Mouse (Mus musculus) heart, embryonic 11.5 days (tissue): ENCODE measurements around the gene Zmpste24. TPM values are rescaled to one million over a fixed set of nuclear protein-coding genes. Genes with fewer than 3 reads are reported as not detected.
A peak's percentile ranks its signal among the peaks of the same experiment; 100 is the strongest.

ENCODE experiments used
- ATAC-seq: fragments of 200-750 bp; cut with Nextera tagmentation; replicated peaks from 2 replicates; pipeline ENCODE4 v1.8.0; 2017; ENCODE audit warnings: moderate library complexity; ENCODE audit not compliant: insufficient number of reproducible peaks, low FRiP score, low TSS enrichment
- H3K27ac ChIP-seq: fragments of 300-500 bp; sonication (generic); 2 replicates; pipeline ENCODE4 v1.5.1; 2014; ENCODE audit warnings: mild to moderate bottlenecking, low read depth, low read length
- H3K27me3 ChIP-seq: fragments of 300-500 bp; sonication (generic); 2 replicates; pipeline ENCODE4 v1.6.1; 2014; ENCODE audit warnings: mild to moderate bottlenecking, low read length, mixed read lengths; ENCODE audit not compliant: control insufficient read depth, insufficient read depth
- H3K36me3 ChIP-seq: fragments of 300-500 bp; sonication (generic); 2 replicates; pipeline ENCODE4 v1.6.1; 2014; ENCODE audit warnings: mild to moderate bottlenecking, low read length, moderate library complexity, mixed read lengths; ENCODE audit not compliant: control insufficient read depth, insufficient read depth
- H3K4me1 ChIP-seq: fragments of 300-500 bp; sonication (generic); 2 replicates; pipeline ENCODE4 v1.6.1; 2014; ENCODE audit warnings: low read length; ENCODE audit not compliant: control insufficient read depth, insufficient read depth
- H3K4me2 ChIP-seq: fragments of 300-500 bp; sonication (generic); 2 replicates; pipeline ENCODE4 v1.6.1; 2014; ENCODE audit warnings: mild to moderate bottlenecking, moderate library complexity
- H3K4me3 ChIP-seq: fragments of 300-500 bp; sonication (generic); 2 replicates; pipeline ENCODE4 v1.5.1; 2014; ENCODE audit warnings: low read depth, low read length
- H3K9ac ChIP-seq: fragments of 300-500 bp; sonication (generic); 2 replicates; pipeline ENCODE4 v1.6.1; 2014; ENCODE audit warnings: mild to moderate bottlenecking, low read depth, low read length, moderate library complexity
- H3K9me3 ChIP-seq: fragments of 300-500 bp; sonication (generic); replicated peaks from 2 replicates; pipeline ENCODE4 v1.6.1; 2016; ENCODE audit warnings: low read length; ENCODE audit not compliant: control insufficient read depth
- WGBS: fragments of 180-500 bp; shearing (Covaris S2); extraction: QIAGEN DNeasy Blood & Tissue Kit; methylation state at CpG from one replicate; pipeline ENCODE4 v1.1.7; 2014; ENCODE audit not compliant: insufficient replicate concordance; 5-methylcytosine and 5-hydroxymethylcytosine counted together
- polyA plus RNA-seq: library from polyadenylated mRNA; unstranded; fragments of >200 nt; fragmentation: Nextera tagmentation; extraction: Ambion mirVana; gene quantifications from 2 replicates; pipeline ENCODE4 v1.2.1, GENCODE M21; 2014

Zmpste24 gene
- 20.5 and 25.5 TPM in 2 replicates for polyA plus RNA-seq

DNA sequence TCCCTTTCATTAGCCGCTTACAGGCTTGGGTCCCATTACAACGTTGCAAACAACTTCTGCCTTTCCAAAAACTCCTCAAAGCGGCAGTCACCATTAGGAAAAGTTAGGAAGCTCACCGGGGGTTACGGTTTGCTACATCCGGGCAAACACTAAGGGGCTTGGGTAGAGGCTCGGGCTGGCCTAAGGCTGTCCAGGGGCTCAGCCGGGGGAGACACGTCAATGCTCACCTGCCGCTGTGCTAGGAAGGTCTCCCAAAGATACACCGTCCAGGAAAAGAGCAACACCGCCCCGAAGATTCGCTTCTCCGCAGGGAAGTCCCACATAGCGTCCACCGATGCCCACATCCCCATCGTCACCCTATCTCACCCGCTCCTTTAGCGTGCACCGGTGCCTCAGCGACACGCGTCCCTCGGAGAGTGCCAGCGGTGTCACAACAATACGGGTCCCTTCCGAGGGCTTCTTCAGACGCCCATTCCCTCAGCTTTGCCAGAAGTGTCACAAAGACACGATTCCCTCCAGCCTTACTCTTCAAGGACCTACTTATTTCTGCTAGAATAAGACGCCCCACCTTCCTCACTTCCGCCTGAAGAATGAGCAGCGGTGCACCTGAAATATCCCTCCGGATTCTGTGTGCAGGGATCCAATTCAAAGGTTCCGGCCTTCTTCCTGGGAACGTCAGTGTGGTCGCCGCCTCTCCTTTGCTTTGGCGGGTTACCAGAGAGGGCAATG is at the start of gene Zmpste24:
TSS of gene Zmpste24 (minus strand) at position 592 of the 729 bp plus-strand sequence.
- WGBS: 1% methylated on average over 39 of the region's 39 CpGs

GRCm38 (mm10) chr4:121109126-121109525 is 11.1 kb upstream of the Zmpste24 start, which contains the start of gene Tmco2:
TSS of gene Tmco2 (minus strand) at chr4:121109226.
- WGBS: 92% methylated on average over 2 of the region's 2 CpGs
- no peak within 1 kb of the TSS for H3K27ac ChIP-seq
- H3K9me3 ChIP-seq: no peaks in the 10 kb centered on the region
- H3K9ac ChIP-seq: no peak within 1 kb of the TSS
- no peak for ATAC-seq
- H3K27me3 ChIP-seq: no peaks in the 10 kb centered on the region
- H3K4me3 ChIP-seq: no peak within 1 kb of the TSS
- no peaks in the 10 kb centered on the region for H3K4me1 ChIP-seq
- H3K4me2 ChIP-seq: no peak within 1 kb of the TSS
- H3K36me3 ChIP-seq: no peaks in the 10 kb centered on the region

More for the DNA sequence above, at the start of gene Zmpste24:
- Histone ChIP-seq H3K4me1 (peaks cover 4% of the 10 kb centered on the region; the same call in 1 of the 2 replicates), H3K9ac (peak within 1 kb of the TSS; percentile 72), H3K27me3 (no peaks in the 10 kb centered on the region), H3K27ac (peak within 1 kb of the TSS; percentile 47; the same call in 1 of the 2 replicates), H3K4me3 (peak within 1 kb of the TSS; percentile 66), H3K9me3 (no peaks in the 10 kb centered on the region), H3K4me2 (peak within 1 kb of the TSS; percentile 62), H3K36me3 (peaks cover 17% of the 10 kb centered on the region)
- peak; percentile 64 for ATAC-seq

DNA sequence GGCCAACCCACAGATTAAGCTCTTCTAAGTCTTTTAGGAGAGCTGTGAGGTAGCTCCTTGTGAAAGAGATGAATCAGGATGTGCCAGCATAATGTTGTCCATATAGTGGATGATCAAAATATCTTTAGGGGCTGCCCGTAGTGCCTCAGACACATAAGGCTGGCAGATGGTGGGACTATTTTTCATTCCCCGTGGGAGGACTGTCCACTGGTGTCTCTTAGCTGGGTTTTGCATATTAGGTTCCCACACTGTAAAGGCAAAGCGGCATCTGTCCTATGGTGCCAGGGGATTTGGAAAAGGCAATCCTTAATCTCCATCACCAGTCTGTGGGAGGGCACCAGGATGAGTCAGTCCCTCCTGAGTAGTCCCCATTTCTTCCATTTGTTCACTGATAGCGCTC is 5.3 kb upstream of the Zmpste24 start:
- Histone ChIP-seq H3K36me3 (no peaks in the 10 kb centered on the region), H3K4me1 (no peaks in the 10 kb centered on the region; the same call in 1 of the 2 replicates), H3K27ac (no peak overlapping the region), H3K27me3 (no peaks in the 10 kb centered on the region), H3K9ac (no peak overlapping the region), H3K4me2 (no peak overlapping the region), H3K9me3 (no peaks in the 10 kb centered on the region), H3K4me3 (no peak overlapping the region)
- no peak for ATAC-seq
- WGBS: 77% methylated on average over 4 of the region's 4 CpGs

DNA sequence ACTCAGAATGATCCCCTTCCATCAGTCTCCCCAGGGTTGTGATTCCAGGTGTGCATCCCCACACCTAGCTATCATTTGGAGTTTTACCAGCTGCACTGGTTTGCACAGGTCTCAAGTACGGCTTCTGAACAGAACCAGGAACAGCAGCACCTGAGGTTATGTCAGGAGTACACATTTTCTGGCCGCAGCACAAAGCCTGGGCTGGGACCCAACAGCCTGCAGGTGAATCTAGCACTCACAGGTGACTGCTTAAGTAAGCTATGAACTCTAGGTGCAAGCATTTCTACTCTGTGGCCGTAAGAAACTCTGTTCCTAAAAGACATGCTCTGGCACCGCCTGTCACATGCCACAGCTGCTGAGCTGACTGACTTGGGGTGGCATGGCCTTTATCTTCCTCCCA is 7.8 kb downstream of the Zmpste24 start:
- ATAC-seq: no peak
- H3K36me3 ChIP-seq: peaks cover 19% of the 10 kb centered on the region
- H3K4me3 ChIP-seq: no peak overlapping the region
- H3K4me1 ChIP-seq: no peaks in the 10 kb centered on the region
- WGBS: 85% methylated on average over 4 of the region's 4 CpGs
- no peaks in the 10 kb centered on the region for H3K27me3 ChIP-seq
- no peaks in the 10 kb centered on the region for H3K9me3 ChIP-seq
- H3K4me2 ChIP-seq: no peak overlapping the region
- H3K9ac ChIP-seq: no peak overlapping the region
- no peak overlapping the region for H3K27ac ChIP-seq

DNA sequence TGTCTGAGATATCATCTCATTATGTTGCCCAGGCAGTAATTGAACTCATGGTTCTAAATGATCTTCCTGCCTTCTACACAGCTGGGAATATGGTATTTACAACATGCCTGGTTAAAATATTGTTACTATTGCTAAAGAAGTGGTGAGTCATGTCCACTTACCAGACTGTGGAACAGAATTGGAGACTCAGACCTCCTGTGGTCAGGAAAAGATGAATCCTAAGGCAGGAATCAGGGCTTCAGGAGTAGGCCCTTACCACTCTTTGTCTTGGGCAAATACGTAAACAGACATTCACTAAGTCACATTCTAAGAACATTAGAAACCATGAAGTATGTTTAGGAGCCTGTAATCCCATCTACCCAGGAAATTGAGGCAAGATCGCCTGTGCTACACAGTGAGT is 9.3 kb downstream of the Zmpste24 start:
- no peaks in the 10 kb centered on the region for H3K27me3 ChIP-seq
- H3K36me3 ChIP-seq: peaks cover 18% of the 10 kb centered on the region
- H3K4me2 ChIP-seq: no peak overlapping the region
- no peak overlapping the region for H3K9ac ChIP-seq
- no peak for ATAC-seq
- no peaks in the 10 kb centered on the region for H3K4me1 ChIP-seq
- no peaks in the 10 kb centered on the region for H3K9me3 ChIP-seq
- H3K4me3 ChIP-seq: no peak overlapping the region
- WGBS: 89% methylated on average over 2 of the region's 2 CpGs
- H3K27ac ChIP-seq: no peak overlapping the region

DNA sequence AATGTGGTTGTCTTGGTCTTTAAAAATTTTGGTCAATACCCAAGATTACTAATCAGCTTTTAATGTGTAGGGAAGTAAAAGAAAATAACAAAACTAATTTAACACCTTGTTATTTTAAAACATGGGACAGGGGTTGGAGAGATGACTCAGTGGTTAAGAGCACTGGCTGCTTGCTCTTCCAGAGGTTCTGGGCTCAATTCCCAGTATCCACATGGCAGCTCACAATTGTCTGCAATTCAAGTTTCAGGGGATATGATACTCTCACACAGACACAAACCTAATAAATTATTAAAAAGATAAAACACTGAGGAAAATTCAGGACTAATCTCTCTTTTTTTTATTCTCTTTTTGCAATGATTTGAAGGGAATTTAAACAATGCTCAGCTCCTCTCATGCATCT is 13.5 kb downstream of the Zmpste24 start:
- Histone ChIP-seq H3K9ac (no peak overlapping the region), H3K9me3 (no peaks in the 10 kb centered on the region), H3K4me2 (no peak overlapping the region), H3K36me3 (peaks cover 12% of the 10 kb centered on the region; the same call in 1 of the 2 replicates), H3K27me3 (no peaks in the 10 kb centered on the region), H3K4me3 (no peak overlapping the region), H3K27ac (no peak overlapping the region), H3K4me1 (no peaks in the 10 kb centered on the region)
- no peak for ATAC-seq

DNA sequence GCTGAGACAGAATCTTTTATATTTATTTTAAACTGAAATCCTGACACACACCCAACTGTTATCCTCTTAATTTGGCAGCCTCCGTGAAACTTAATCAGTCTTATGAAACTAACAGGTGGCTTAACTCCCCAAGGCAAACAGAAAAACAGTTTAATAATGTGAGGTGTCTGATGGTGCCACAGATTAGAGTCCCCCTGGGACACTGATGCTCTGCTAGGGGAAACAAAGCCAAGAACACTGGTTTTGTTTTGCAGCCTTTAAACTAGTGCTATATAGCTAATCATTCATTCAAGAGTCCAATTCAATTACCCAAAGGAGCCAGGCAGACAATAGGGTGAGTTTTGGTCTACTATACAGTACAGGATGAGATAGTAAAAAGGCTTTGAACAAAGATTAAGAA is 17.6 kb downstream of the Zmpste24 start:
- H3K9me3 ChIP-seq: no peaks in the 10 kb centered on the region
- 87% methylated on average over 1 of the region's 1 CpGs for WGBS
- no peaks in the 10 kb centered on the region for H3K27me3 ChIP-seq
- H3K9ac ChIP-seq: no peak overlapping the region
- H3K4me3 ChIP-seq: no peak overlapping the region
- no peak for ATAC-seq
- H3K27ac ChIP-seq: no peak overlapping the region
- H3K4me1 ChIP-seq: no peaks in the 10 kb centered on the region
- H3K4me2 ChIP-seq: no peak overlapping the region
- H3K36me3 ChIP-seq: peaks cover 19% of the 10 kb centered on the region

GRCm38 (mm10) chr4:121077915-121078646 is 20.0 kb downstream of the Zmpste24 start:
- peaks cover 17% of the 10 kb centered on the region for H3K36me3 ChIP-seq
- no peak for ATAC-seq
- WGBS: 82% methylated on average over 3 of the region's 3 CpGs

More at GRCm38 (mm10) chr4:121077915-121078646, 20.0 kb downstream of the Zmpste24 start:
- no peaks in the 10 kb centered on the region for H3K4me1 ChIP-seq
- no peak overlapping the region for H3K4me2 ChIP-seq
- no peak overlapping the region for H3K9ac ChIP-seq
- H3K27me3 ChIP-seq: no peaks in the 10 kb centered on the region
- H3K27ac ChIP-seq: no peak overlapping the region
- H3K4me3 ChIP-seq: no peak overlapping the region
- no peaks in the 10 kb centered on the region for H3K9me3 ChIP-seq
